Mouse (Mus musculus): ENCODE measurements around the gene Hoxa13.
A peak's percentile ranks its signal among the peaks of the same experiment; 100 is the strongest.

Hoxa13 gene

DNA sequence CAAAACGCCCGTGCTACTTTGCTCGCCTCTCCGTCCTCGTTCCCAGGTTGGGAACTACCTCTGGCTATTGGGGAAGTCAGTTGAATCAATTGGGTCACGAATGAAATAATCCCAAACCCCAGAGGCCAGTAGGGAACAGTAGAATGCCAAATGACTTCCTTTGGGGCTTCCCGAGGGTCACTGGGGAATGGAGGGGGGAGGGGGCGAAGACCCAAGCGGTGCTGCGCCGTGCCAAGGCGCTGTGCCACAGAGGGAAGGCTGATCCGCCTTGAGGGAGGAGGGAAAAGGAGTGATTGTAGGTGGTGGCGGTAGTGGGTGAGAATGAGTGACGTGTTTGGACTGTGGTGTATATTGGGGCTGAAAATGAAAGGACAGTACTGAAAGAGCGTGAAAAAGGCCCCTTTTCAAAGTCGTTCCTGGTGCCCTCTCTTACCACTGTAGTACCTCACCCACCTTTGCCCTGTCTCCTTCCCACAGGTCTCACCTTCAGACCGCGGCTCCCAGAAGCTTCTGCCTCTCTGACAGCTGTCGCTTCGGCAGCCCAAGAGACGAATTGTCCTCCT, 48.0 kb downstream of the Hoxa13 start:
- no peak for DNase-seq (ENCODE audit: inconsistent ontology term)

DNA sequence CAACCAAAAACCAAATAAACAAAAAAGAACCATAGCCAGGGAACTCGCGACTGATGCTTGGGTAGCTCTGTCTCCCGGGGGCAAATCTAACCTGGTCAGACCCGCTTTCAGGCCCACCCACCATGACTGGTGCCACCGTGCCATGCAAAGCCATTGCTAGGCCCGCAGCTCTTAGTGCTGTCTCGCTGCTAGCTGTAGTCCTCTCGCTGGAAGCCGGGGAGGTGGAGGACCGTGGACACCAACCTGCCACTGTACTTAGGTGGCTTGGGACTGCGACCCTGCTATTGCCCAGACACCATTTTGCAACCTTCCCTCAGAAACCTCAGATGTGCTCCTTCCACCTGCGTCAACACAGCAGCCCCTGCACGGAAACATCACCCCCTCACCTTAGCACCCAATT, 48.7 kb downstream of the Hoxa13 start:
- no peak for DNase-seq (ENCODE audit: inconsistent ontology term)

DNA sequence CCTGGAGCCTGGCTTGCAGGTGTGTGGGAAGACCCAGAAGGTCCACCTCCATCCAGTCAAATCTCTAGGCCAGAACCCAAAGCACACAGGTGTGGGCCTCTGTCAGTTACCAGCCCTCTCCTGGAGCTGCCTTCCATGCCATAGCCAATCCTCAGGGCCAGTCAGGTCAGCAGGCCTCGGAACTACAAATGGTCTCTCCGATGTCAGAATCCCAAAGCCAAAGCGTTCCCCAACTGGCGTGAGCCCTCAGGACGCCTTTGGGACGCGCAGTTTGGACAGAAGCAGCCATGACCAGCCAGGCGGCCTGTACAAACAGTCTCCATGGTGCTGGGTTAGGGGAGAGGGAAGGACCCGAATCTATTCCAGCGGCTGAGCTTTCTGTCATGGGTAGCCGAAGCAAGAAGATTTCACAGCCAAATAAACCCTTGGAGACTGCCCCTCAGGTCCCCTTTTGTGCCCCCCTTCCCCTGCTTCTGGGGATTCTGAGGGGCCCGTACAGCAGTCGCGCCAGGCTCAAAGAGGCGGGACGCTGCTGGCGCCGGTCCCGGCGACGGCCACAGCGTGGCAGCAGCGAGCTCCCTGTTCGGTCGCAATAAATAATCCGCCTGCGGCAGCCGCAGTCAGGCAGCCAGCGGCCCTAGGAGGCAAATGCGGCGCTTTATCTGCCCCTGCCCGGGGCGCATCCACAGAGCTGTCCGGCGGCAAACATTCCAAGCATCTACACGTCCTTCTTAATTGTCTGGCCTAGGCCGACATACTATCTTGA, 49.3 kb downstream of the Hoxa13 start:
- peak; percentile 45 for DNase-seq (ENCODE audit: inconsistent ontology term)

DNA sequence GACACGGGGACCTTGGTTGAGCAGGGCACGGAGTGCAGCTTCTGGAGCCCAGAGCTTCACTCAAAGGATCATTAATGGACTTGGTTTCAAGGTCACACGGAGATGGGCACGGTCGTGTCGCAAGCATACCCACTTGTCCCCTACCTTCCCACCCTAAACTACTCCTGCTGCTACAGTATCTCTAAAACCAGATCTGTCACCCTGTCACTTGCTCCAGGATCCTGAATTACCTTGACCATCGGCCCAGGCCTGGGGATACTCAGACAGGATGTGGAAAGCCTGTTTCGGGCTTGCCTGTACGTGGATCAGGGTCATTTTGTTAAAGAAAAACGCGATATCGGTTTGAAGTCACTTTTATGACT, 51.0 kb downstream of the Hoxa13 start:
- DNase-seq (ENCODE audit: inconsistent ontology term): no peak

DNA sequence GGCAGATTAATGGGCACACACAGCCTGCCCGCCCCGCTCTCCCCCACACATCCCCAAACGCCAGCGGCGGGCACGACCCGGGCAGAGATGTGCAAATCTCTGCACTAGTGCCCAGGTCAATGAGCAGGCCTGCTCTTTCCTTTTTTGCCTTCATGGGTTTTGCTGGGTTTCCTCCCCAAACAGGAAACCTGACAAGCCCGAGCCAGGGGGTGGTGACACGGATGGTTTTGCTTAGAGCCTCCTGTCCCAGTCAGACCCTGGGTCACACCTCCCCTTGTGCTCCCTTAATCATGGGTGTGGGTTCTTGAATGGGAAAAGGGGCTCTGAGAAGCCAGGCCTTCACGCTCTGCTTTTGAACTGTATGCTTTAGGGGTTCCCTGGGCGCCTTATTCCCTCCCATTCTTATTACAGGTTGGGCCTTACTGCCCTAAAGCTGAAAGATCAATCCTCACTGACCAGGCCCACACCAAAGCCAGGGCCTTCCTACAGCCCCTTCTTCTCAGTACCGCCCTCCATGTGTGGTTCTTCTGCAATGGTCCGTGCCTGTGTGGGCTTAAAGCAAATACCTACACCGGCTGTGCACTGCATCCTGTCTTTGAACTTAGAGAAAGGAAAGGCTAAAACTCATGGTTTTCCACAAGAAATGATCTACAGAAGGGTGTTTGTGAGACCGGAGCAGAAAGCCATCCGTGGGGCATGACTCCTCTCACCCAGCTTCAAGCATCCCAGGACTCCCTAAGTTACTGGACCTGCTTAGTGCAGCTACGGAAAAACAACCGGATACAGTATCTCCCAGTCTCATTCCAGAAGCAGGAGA, 51.6 kb downstream of the Hoxa13 start:
- DNase-seq (ENCODE audit: inconsistent ontology term): no peak

DNA sequence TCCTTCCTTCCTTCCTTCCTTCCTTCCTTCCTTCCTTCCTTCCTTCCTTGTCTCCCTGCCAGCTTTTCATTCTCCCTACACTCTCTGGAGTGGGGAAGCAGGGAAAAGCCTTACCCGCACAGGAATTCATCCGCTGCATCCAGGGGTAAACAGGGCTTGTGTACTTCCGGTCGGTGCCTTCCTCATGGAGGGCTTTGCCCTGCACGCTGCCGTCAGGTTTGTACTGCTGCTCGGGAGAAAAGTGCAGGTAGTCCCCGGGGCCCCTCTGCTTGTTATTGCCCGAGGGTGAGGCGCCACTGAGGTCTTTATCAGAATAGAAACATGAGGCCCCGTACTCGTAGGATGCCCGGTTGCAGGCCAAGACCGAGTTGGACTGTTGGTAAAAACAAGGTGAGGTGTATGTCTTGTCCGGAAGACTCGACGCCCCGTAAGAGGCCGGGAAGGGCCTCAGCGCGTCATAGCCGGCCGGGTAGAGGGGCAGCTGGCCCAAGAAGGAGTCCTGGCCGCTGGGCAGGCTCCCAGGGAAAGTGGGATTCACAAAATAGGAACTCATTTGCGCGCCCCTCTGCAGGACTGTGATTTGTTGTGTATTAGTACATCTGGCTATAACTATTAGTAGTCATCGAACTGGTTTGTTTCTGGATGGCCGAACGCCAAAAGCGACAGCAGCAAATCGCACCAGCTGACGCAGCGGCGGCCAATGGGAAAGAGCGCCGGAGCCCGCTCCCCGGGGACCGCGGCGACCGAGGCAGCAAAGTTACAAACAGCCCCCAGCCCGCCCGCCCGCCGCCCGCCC, 52.4 kb downstream of the Hoxa13 start, which contains the start of gene Hoxa6:
Hoxa6 (minus strand) TSS at position 651 of the 796 bp plus-strand sequence.
- no peak for DNase-seq (ENCODE audit: inconsistent ontology term)

All from Muller cell, postnatal 12 days (primary cell).